Mouse (Mus musculus): Measurements from ENCODE around the gene Batf2. TPM values are rescaled to one million over a fixed set of nuclear protein-coding genes. Genes with fewer than 3 reads are reported as not detected.

Batf2 gene
- 0.19 and 0.39 TPM in 2 replicates for polyA plus RNA-seq (2015; fragmentation: Nextera tagmentation; extraction: Ambion mirVana)

GRCm38 (mm10) chr19:6140678-6141393 lies at the start of gene Batf2:
Gene Batf2 (plus strand): TSS chr19:6140983.
- Histone ChIP-seq H3K4me1 (peaks cover 19% of the 10 kb centered on the region), H3K27ac (replicated peaks) (peak within 1 kb of the TSS; percentile 98), H3K4me2 (replicated peaks) (peak within 1 kb of the TSS; percentile 76), H3K9ac (peak within 1 kb of the TSS; percentile 81), H3K27me3 (no peaks in the 10 kb centered on the region), H3K36me3 (peaks cover 17% of the 10 kb centered on the region; the same call in 1 of the 2 replicates), H3K9me3 (replicated peaks) (no peaks in the 10 kb centered on the region), H3K4me3 (replicated peaks) (peak within 1 kb of the TSS; percentile 76)
- peak; percentile 92 for ATAC-seq (ENCODE audit: insufficient number of reproducible peaks, low FRiP score, low TSS enrichment, low read depth)
- WGBS, result under 1% methylated on average over 67 of the region's 68 CpGs

GRCm38 (mm10) chr19:6094119-6094518 lies 46.7 kb upstream of the Batf2 start, which contains the start of gene AC131692.1:
Gene AC131692.1 (plus strand): TSS chr19:6094419.
- Histone ChIP-seq H3K4me3 (replicated peaks) (no peak within 1 kb of the TSS), H3K27me3 (no peaks in the 10 kb centered on the region), H3K9me3 (replicated peaks) (no peaks in the 10 kb centered on the region), H3K4me1 (no peaks in the 10 kb centered on the region), H3K36me3 (peaks cover 56% of the 10 kb centered on the region), H3K27ac (replicated peaks) (no peak within 1 kb of the TSS), H3K4me2 (replicated peaks) (no peak within 1 kb of the TSS), H3K9ac (no peak within 1 kb of the TSS)
- ATAC-seq (ENCODE audit: insufficient number of reproducible peaks, low FRiP score, low TSS enrichment, low read depth), result no peak
- WGBS, result 92% methylated on average over 7 of the region's 7 CpGs

GRCm38 (mm10) chr19:6097847-6098246 lies 42.9 kb upstream of the Batf2 start:
- no peak for ATAC-seq (ENCODE audit: insufficient number of reproducible peaks, low FRiP score, low TSS enrichment, low read depth)
- 83% methylated on average over 3 of the region's 3 CpGs for WGBS
- H3K9me3 ChIP-seq (replicated peaks), result no peaks in the 10 kb centered on the region

DNA sequence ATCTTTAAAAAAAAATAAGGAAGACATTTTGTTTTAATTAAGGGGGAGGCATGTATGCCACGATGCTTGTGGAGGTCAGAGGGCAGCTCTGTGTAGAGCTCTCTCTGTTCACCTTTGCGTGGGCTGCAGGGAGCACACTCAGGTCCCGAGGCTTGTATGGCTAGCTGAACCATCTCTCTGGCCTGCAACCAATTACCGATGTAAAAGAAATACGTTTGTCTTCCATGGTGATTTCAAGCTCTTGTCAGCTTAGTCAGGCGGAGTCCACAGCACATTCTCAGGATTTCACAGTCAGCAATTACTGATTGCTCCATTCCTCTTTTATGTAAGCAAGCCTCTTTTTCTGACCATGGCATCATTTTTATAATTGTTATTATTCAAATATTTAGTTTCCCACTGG lies 39.6 kb upstream of the Batf2 start:
- ATAC-seq (ENCODE audit: insufficient number of reproducible peaks, low FRiP score, low TSS enrichment, low read depth), result no peak
- Histone ChIP-seq H3K9ac (no peak overlapping the region), H3K27me3 (no peaks in the 10 kb centered on the region), H3K4me1 (no peaks in the 10 kb centered on the region), H3K4me3 (replicated peaks) (no peak overlapping the region), H3K36me3 (0 out of 2 replicates have a peak, but pooled peaks cover 5% of the 10 kb centered on the region), H3K4me2 (replicated peaks) (no peak overlapping the region), H3K27ac (replicated peaks) (no peak overlapping the region), H3K9me3 (replicated peaks) (no peaks in the 10 kb centered on the region)
- 30% methylated on average over 6 of the region's 6 CpGs for WGBS

More at GRCm38 (mm10) chr19:6097847-6098246, 42.9 kb upstream of the Batf2 start:
- Histone ChIP-seq H3K27ac (replicated peaks) (no peak overlapping the region), H3K9ac (no peak overlapping the region), H3K27me3 (no peaks in the 10 kb centered on the region), H3K4me3 (replicated peaks) (no peak overlapping the region), H3K4me2 (replicated peaks) (no peak overlapping the region), H3K4me1 (no peaks in the 10 kb centered on the region), H3K36me3 (peaks cover 22% of the 10 kb centered on the region; the same call in 1 of the 2 replicates)

- Histone ChIP-seq H3K27me3 (no peaks in the 10 kb centered on the region), H3K9me3 (replicated peaks) (no peaks in the 10 kb centered on the region), H3K36me3 (0 out of 2 replicates have a peak, but pooled peaks cover 5% of the 10 kb centered on the region), H3K4me2 (replicated peaks) (no peak overlapping the region), H3K4me1 (no peaks in the 10 kb centered on the region), H3K4me3 (replicated peaks) (no peak overlapping the region), H3K27ac (replicated peaks) (no peak overlapping the region), H3K9ac (no peak overlapping the region)
- 71% methylated on average over 6 of the region's 6 CpGs for WGBS
- no peak for ATAC-seq (ENCODE audit: insufficient number of reproducible peaks, low FRiP score, low TSS enrichment, low read depth)
Measured at GRCm38 (mm10) chr19:6102169-6102853, 38.5 kb upstream of the Batf2 start.

DNA sequence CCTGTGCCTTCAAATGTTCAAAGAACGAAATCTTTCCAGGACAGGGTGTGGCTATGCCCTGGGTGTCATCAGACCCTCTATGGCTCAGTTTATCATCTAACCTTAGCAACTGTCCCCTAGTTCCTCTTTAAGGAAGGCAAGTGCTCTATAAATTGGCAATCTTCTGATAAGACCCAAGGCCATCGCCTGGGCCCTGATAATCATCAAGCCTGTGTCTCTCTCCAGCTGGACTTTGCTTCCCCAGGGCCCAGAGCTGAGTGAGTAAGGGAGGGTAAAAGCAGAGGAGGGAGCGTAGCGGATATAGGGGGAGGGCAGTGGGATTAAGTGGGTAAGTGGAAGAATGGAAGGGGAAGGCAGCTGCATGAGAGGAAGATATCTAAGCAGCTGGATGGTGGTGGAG lies 36.3 kb upstream of the Batf2 start:
- H3K4me1 ChIP-seq, result no peaks in the 10 kb centered on the region
- H3K27ac ChIP-seq (replicated peaks), result no peak overlapping the region
- H3K4me3 ChIP-seq (replicated peaks), result no peak overlapping the region
- H3K36me3 ChIP-seq, result no peaks in the 10 kb centered on the region
- no peaks in the 10 kb centered on the region for H3K27me3 ChIP-seq
- 74% methylated on average over 4 of the region's 4 CpGs for WGBS
- no peak for ATAC-seq (ENCODE audit: insufficient number of reproducible peaks, low FRiP score, low TSS enrichment, low read depth)
- no peaks in the 10 kb centered on the region for H3K9me3 ChIP-seq (replicated peaks)
- no peak overlapping the region for H3K4me2 ChIP-seq (replicated peaks)
- H3K9ac ChIP-seq, result no peak overlapping the region

DNA sequence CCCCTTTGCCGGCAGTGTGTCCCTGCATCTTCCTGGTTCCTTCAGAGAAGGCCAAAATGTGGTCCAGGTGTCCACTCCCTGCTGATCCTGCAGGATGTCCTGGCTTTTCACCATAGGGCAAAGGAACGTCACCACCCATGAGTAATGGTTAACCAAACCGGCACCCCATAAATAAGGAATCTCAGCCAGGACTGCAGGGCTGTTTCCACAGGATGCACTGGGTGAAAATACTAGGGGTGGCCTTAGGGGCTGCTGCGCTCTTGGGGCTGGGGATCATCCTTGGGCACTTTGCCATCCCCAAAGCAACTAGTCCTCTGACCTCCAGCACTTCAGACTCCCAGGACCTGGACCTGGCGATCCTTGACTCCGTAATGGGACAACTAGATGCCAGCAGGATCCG lies 35.2 kb upstream of the Batf2 start, which contains the start of gene Naaladl1:
TSS of gene Naaladl1 (plus strand) at position 197 of the 400 bp plus-strand sequence.
- H3K9me3 ChIP-seq (replicated peaks), result no peaks in the 10 kb centered on the region
- WGBS, result 88% methylated on average over 7 of the region's 7 CpGs

DNA sequence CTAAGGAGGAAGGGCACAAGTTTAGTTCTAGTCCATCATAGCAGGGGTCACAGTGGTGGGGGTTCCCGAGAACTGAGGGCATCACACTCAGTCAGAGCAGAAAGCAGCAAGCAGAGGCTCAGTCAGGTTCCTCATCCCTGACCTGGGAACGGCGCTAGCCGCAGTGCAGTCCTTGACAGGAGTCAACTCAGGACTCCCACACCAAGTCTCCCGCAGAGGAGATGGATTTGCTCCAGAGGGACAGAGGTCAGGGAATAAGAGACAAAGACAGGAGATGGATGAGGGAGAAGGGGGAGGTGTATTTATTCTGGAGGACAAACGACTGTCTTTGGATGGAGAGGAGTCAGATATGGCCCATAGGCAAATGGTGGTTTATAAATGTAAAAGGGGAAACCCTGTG lies 27.7 kb upstream of the Batf2 start:
- H3K9me3 ChIP-seq (replicated peaks), result no peaks in the 10 kb centered on the region
- H3K27ac ChIP-seq (replicated peaks), result no peak overlapping the region
- H3K27me3 ChIP-seq, result no peaks in the 10 kb centered on the region
- no peak overlapping the region for H3K4me2 ChIP-seq (replicated peaks)
- H3K4me1 ChIP-seq, result peaks cover 18% of the 10 kb centered on the region
- ATAC-seq (ENCODE audit: insufficient number of reproducible peaks, low FRiP score, low TSS enrichment, low read depth), result no peak
- 74% methylated on average over 6 of the region's 6 CpGs for WGBS
- H3K4me3 ChIP-seq (replicated peaks), result no peak overlapping the region
- H3K36me3 ChIP-seq, result peaks cover 25% of the 10 kb centered on the region
- no peak overlapping the region for H3K9ac ChIP-seq

More for the DNA sequence above, 35.2 kb upstream of the Batf2 start, which contains the start of gene Naaladl1:
- H3K4me1 ChIP-seq, result no peaks in the 10 kb centered on the region
- no peak within 1 kb of the TSS for H3K27ac ChIP-seq (replicated peaks)
- no peak within 1 kb of the TSS for H3K9ac ChIP-seq
- no peaks in the 10 kb centered on the region for H3K27me3 ChIP-seq
- H3K4me2 ChIP-seq (replicated peaks), result no peak within 1 kb of the TSS
- no peak within 1 kb of the TSS for H3K4me3 ChIP-seq (replicated peaks)
- no peaks in the 10 kb centered on the region for H3K36me3 ChIP-seq
- no peak for ATAC-seq (ENCODE audit: insufficient number of reproducible peaks, low FRiP score, low TSS enrichment, low read depth)

DNA sequence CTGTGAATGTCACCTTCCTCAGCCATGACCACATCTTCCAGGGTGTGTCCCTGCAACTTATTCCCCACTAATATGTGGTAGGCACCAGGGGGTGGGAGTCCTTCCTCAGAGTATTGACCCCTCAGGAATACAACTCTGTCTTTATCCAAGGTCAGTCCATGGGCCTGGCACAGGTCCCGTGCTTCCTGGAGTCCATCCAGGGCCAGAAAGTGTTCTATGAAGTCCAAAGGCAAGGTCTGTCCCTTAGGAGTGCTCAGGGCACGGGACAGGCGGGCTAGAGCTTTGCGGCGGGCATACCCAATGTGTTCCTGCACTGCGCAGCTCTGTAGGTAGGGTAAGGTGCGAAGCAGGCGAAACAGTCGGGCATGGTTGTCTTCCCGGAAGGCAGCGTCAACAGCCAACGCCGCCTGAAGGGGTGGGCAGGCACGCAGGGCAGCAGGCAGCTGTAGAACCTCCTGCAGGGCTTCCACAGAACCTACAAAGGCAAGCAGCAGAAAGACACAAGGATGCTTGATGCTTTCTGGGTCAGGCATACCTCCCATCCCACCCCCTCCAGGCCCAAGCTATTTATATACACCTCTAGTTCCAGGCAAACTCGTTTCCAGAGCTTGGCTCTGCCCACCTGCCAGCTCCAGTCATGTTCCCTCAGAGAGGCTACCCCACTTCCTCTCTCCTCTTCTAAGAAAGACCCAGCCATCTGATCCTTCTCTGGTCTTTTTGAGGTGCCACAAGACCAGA lies 24.5 kb upstream of the Batf2 start:
- H3K9ac ChIP-seq, result no peak overlapping the region
- no peaks in the 10 kb centered on the region for H3K27me3 ChIP-seq
- H3K36me3 ChIP-seq, result peaks cover 34% of the 10 kb centered on the region

DNA sequence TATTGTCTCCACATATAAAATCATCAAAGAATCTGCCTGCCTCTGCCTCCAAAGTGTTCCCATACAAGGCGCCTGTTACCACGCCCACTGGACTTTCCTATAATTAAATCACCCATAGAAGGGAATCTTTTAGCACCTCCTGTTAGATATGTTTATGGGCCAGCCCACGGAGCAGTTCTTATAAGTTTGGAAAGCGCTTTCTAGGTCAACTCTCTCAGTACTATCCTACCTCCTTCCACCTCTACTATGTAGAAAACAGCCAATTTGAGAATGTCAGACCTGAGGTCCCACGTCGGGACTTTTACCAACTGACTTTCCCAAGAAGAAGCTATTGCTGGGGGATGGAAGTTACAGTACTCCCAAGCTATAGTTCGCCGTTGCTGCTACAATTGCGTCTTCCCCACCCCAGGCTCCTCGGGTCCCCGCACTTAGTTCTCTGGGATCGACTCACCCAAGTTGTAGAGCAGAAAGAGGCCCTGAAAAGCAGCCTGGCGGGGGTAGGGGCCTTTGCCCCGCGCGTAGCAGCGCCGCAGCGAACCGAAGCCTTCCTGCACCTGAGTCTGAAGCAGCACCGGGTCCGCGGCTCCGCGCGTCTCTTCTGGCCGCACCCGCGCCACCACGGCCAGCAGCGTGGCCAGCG lies 23.3 kb upstream of the Batf2 start:
- H3K27me3 ChIP-seq, result no peaks in the 10 kb centered on the region
- no peak; the same call in 1 of the 2 replicates for ATAC-seq (ENCODE audit: insufficient number of reproducible peaks, low FRiP score, low TSS enrichment, low read depth)
- H3K36me3 ChIP-seq, result peaks cover 35% of the 10 kb centered on the region
- peak overlapping the region; percentile 72 for H3K9ac ChIP-seq
- peaks cover 25% of the 10 kb centered on the region for H3K4me1 ChIP-seq
- H3K4me3 ChIP-seq (replicated peaks), result peak overlapping the region; percentile 73
- H3K9me3 ChIP-seq (replicated peaks), result no peaks in the 10 kb centered on the region
- peak overlapping the region; percentile 97 for H3K27ac ChIP-seq (replicated peaks)
- 4% methylated on average over 32 of the region's 32 CpGs for WGBS
- H3K4me2 ChIP-seq (replicated peaks), result peak overlapping the region; percentile 82

More for the DNA sequence above, 24.5 kb upstream of the Batf2 start:
- WGBS, result 89% methylated on average over 15 of the region's 15 CpGs
- H3K9me3 ChIP-seq (replicated peaks), result no peaks in the 10 kb centered on the region
- no peak overlapping the region for H3K27ac ChIP-seq (replicated peaks)
- peaks cover 25% of the 10 kb centered on the region for H3K4me1 ChIP-seq
- ATAC-seq (ENCODE audit: insufficient number of reproducible peaks, low FRiP score, low TSS enrichment, low read depth), result no peak
- peak overlapping the region; percentile 82; the same call in 1 of the 2 replicates for H3K4me2 ChIP-seq (replicated peaks)
- H3K4me3 ChIP-seq (replicated peaks), result peak overlapping the region; percentile 73; the same call in 1 of the 2 replicates
